Mouse (Mus musculus) liver, embryonic 14.5 days (tissue): ENCODE data around the gene Gars. TPM values are rescaled to one million over a fixed set of nuclear protein-coding genes. Genes with fewer than 3 reads are reported as not detected.

Experiments
- ATAC-seq: fragments of 200-750 bp; cut with Nextera tagmentation; 2 replicates; pipeline ENCODE4 v1.8.0; 2017; ENCODE audit warnings: moderate number of reproducible peaks, mild to moderate bottlenecking, moderate library complexity; ENCODE audit not compliant: insufficient read depth
- DNase-seq, 3 experiments: peaks; one replicate each; pipeline ENCODE4 v3.0.0-alpha.2; 2012 to 2013; ENCODE audit warnings: low read depth in 3 of 3, low spot score in 3 of 3
- H3K27ac ChIP-seq: fragments of 300-500 bp; sonication (generic); 2 replicates; pipeline ENCODE4 v1.5.1; 2014; ENCODE audit warnings: moderate library complexity, mild to moderate bottlenecking, control low read depth, inconsistent platforms
- H3K27me3 ChIP-seq: fragments of 300-500 bp; sonication (generic); 2 replicates; pipeline ENCODE4 v1.6.1; 2014; ENCODE audit warnings: mild to moderate bottlenecking, low read length, moderate library complexity; ENCODE audit not compliant: control insufficient read depth, insufficient read depth
- H3K36me3 ChIP-seq: fragments of 300-500 bp; sonication (generic); replicated peaks from 2 replicates; pipeline ENCODE4 v1.6.1; 2014; ENCODE audit warnings: low read depth; ENCODE audit not compliant: control insufficient read depth, insufficient read depth
- H3K4me1 ChIP-seq, 2 experiments: fragments of 200-500 bp in 1 of 2; fragments of 300-500 bp in 1 of 2; sonication (generic) in 1 of 2; replicated peaks; 2 replicates each; pipeline ENCODE4 v1.6.1; 2012 to 2014; ENCODE audit warnings: antibody characterized with exemption in 1 of 2, inconsistent platforms in 1 of 2, low read length in 1 of 2; ENCODE audit not compliant: control insufficient read depth in 2 of 2, insufficient read depth in 2 of 2
- H3K4me2 ChIP-seq: fragments of 300-500 bp; sonication (generic); 2 replicates; pipeline ENCODE4 v1.6.1; 2014; ENCODE audit warnings: low read depth, mild to moderate bottlenecking, control low read depth, moderate library complexity
- H3K4me3 ChIP-seq, 2 experiments: fragments of 200-500 bp in 1 of 2; fragments of 300-500 bp in 1 of 2; sonication (generic) in 1 of 2; 2 replicates each; pipeline ENCODE4 v1.5.1; 2012 to 2014; ENCODE audit warnings: low read depth in 2 of 2, low read length in 2 of 2, mild to moderate bottlenecking in 2 of 2, control low read depth in 1 of 2, inconsistent platforms in 1 of 2, moderate library complexity in 1 of 2; ENCODE audit not compliant: insufficient read depth in 1 of 2
- H3K9ac ChIP-seq: fragments of 300-500 bp; sonication (generic); replicated peaks from 2 replicates; pipeline ENCODE4 v1.6.1; 2014; ENCODE audit warnings: mild to moderate bottlenecking, control low read depth, moderate library complexity
- H3K9me3 ChIP-seq: fragments of 300-500 bp; sonication (generic); 2 replicates; pipeline ENCODE4 v1.6.1; 2016; ENCODE audit warnings: low read length, mixed read lengths; ENCODE audit not compliant: control insufficient read depth
- CTCF ChIP-seq: IDR thresholded peaks from 2 replicates; pipeline ENCODE4 v1.5.1; 2016; ENCODE audit warnings: antibody characterized with exemption, low read depth, control low read depth
- EP300 ChIP-seq: IDR thresholded peaks from 2 replicates; pipeline ENCODE4 v1.6.1; 2016; ENCODE audit warnings: antibody characterized with exemption, low read depth
- WGBS: fragments of 180-500 bp; shearing (Covaris S2); extraction: QIAGEN DNeasy Blood & Tissue Kit; methylation state at CpG from one replicate; pipeline ENCODE4 v1.1.7; 2014; ENCODE audit not compliant: insufficient replicate concordance; 5-methylcytosine and 5-hydroxymethylcytosine counted together
- polyA plus RNA-seq, 2 experiments: library from polyadenylated mRNA; depleted of rRNA in 1 of 2; stranded (reverse) in 1 of 2; unstranded in 1 of 2; fragments of >200 nt; fragmentation: Nextera tagmentation in 1 of 2; extraction: Ambion mirVana in 1 of 2; gene quantifications; 2 replicates each; pipeline versions ENCODE4 v1.2.1 to v1.2.3; 2012 to 2014

The Gars gene
- polyA plus RNA-seq, 2 experiments = 50.9 to 99.3 TPM

- Histone ChIP-seq H3K27me3 (no peaks in the 10 kb centered on the region), H3K9ac (no peak overlapping the region), H3K36me3 (no peaks in the 10 kb centered on the region), H3K9me3 (no peaks in the 10 kb centered on the region), H3K4me1 (peaks cover 9 to 14% of the 10 kb centered on the region in 2 experiments; a peak in 3 of 4 replicates), H3K4me2 (no peak overlapping the region; the same call in 1 of the 2 replicates), H3K27ac (no peak overlapping the region), H3K4me3 (no peak overlapping the region)
- TF ChIP-seq CTCF = no peak
- no peak for TF ChIP-seq EP300
- WGBS = 81% methylated on average over 4 of the region's 4 CpGs
- ATAC-seq (no peak), DNase-seq (no peak)
Observed at GRCm38 (mm10) chr6:55036731-55037130, 1.1 kb upstream of the Gars start.

GRCm38 (mm10) chr6:55038671-55039445 is 1.1 kb downstream of the Gars start:
- peak overlapping the region; percentile 89 for H3K27ac ChIP-seq
- peak overlapping the region; percentile 74 to 99 for H3K4me3 ChIP-seq
- 1% methylated on average over 12 of the region's 12 CpGs for WGBS
- peaks cover 9 to 14% of the 10 kb centered on the region in 2 experiments; a peak in 3 of 4 replicates for H3K4me1 ChIP-seq
- no peaks in the 10 kb centered on the region for H3K36me3 ChIP-seq
- DNase-seq (peak in 2 of 3 experiments; percentile 37 to 42), ATAC-seq (peak; percentile 66)
- no peaks in the 10 kb centered on the region for H3K9me3 ChIP-seq
- peak overlapping the region; percentile 89 for H3K4me2 ChIP-seq
- H3K27me3 ChIP-seq = no peaks in the 10 kb centered on the region
- TF ChIP-seq CTCF = no peak
- no peak for TF ChIP-seq EP300
- H3K9ac ChIP-seq = peak overlapping the region; percentile 99

GRCm38 (mm10) chr6:55039446-55039783 is 1.6 kb downstream of the Gars start:
- DNase-seq (no peak), ATAC-seq (no peak)
- no peak overlapping the region for H3K27ac ChIP-seq
- peak overlapping the region; percentile 99 for H3K9ac ChIP-seq
- peaks cover 9 to 14% of the 10 kb centered on the region in 2 experiments; a peak in 3 of 4 replicates for H3K4me1 ChIP-seq
- no peaks in the 10 kb centered on the region for H3K9me3 ChIP-seq
- peak overlapping the region; percentile 89 for H3K4me2 ChIP-seq
- H3K4me3 ChIP-seq = peak overlapping the region; percentile 74 to 99
- no peaks in the 10 kb centered on the region for H3K27me3 ChIP-seq
- no peak for TF ChIP-seq EP300
- no peak for TF ChIP-seq CTCF
- WGBS = 61% methylated on average over 6 of the region's 6 CpGs
- H3K36me3 ChIP-seq = no peaks in the 10 kb centered on the region

GRCm38 (mm10) chr6:55040031-55040430 is 2.2 kb downstream of the Gars start:
- Histone ChIP-seq H3K27me3 (no peaks in the 10 kb centered on the region), H3K9ac (peak overlapping the region; percentile 13; the same call in 1 of the 2 replicates)

GRCm38 (mm10) chr6:55043206-55043605 is 5.4 kb downstream of the Gars start:
- H3K4me2 ChIP-seq = no peak overlapping the region
- H3K27ac ChIP-seq = no peak overlapping the region
- no peaks in the 10 kb centered on the region for H3K9me3 ChIP-seq
- no peaks in the 10 kb centered on the region for H3K27me3 ChIP-seq
- peaks cover 17% of the 10 kb centered on the region for H3K36me3 ChIP-seq
- 80% methylated on average over 8 of the region's 8 CpGs for WGBS
- ATAC-seq (no peak), DNase-seq (no peak)
- no peak for TF ChIP-seq CTCF
- no peak for TF ChIP-seq EP300
- no peak overlapping the region for H3K4me3 ChIP-seq
- H3K9ac ChIP-seq = no peak overlapping the region
- H3K4me1 ChIP-seq = peaks cover 6 to 9% of the 10 kb centered on the region in 2 experiments; a peak in 3 of 4 replicates

More at GRCm38 (mm10) chr6:55040031-55040430, 2.2 kb downstream of the Gars start:
- Histone ChIP-seq H3K9me3 (no peaks in the 10 kb centered on the region), H3K4me3 (peak overlapping the region in 1 of 2 experiments; percentile 99; a peak in 2 of 4 replicates), H3K4me1 (peaks cover 9 to 14% of the 10 kb centered on the region in 2 experiments; a peak in 3 of 4 replicates), H3K27ac (no peak overlapping the region), H3K36me3 (no peaks in the 10 kb centered on the region), H3K4me2 (peak overlapping the region; percentile 89)
- ATAC-seq (no peak), DNase-seq (no peak)
- WGBS = 60% methylated on average over 1 of the region's 1 CpGs
- no peak for TF ChIP-seq CTCF
- TF ChIP-seq EP300 = no peak
